Mouse (Mus musculus) heart, adult 2 months (tissue): ENCODE data around the gene Shq1.

Experiments used
- CTCF ChIP-seq: fragments of 200-600 bp; IDR thresholded peaks from 2 replicates; pipeline ENCODE4 v1.8.1; 2022; ENCODE audit warnings: antibody characterized with exemption, mild to moderate bottlenecking, moderate library complexity
- EP300 ChIP-seq: fragments of 200-500 bp; IDR thresholded peaks from 2 replicates; pipeline ENCODE4 v1.6.1; 2011; ENCODE audit warnings: low read depth, low read length, control low read depth; ENCODE audit not compliant: insufficient read depth
- POLR2A ChIP-seq: fragments of 200-500 bp; IDR thresholded peaks from 2 replicates; pipeline ENCODE4 v1.6.1; 2011; ENCODE audit warnings: mild to moderate bottlenecking, low read depth, low read length, control low read depth; ENCODE audit not compliant: insufficient read depth

GRCm38 (mm10) chr6:100676461-100676860, 5.5 kb upstream of the Shq1 start:
- TF ChIP-seq EP300: no peak
- TF ChIP-seq POLR2A: no peak
- TF ChIP-seq CTCF: no peak
